ENCODE assay signal across 8 mouse cellular contexts in the genomic region with DNA sequence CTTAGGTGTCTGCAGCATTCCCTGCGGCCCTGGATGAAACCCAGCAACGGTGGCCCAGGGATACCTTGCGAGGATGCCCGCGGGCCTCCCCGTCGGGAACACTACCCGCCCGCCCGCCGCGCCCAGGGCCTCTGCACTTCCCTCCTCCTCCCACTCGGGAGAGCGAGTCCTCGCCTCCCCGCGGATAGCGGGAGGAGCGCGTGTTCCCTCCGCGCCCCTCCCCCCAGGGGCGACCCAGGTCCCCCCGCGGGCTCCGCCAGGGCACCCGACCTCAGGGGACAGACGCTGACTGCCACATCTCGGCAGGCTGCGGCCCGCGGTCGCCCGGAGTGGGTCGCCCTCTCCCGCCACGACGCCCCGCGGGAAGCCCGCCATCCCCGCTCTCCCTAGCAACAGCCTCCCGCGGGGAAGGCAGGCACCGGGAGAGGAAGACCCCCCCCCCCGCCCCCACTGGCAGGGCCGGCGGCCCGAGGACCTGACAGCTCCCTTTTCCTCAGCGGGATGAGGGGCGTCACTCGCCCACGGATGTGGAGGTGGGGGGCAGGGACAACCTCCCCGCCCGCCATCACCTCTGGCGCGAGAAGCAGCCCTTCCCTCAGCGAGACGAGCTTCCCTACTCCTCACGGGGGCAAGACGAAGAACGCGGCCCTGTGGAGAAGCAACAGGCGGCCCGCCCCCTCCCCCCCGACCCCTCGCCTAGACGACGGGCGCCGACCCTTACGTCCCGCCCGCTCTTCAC. TPM values are rescaled to one million over a fixed set of nuclear protein-coding genes. Genes with fewer than 3 reads are reported as not detected.
DNase-seq lines count a peak whose midpoint lies in the region; ATAC-seq and TF ChIP-seq lines count a peak whose summit lies in the region.

No protein-coding gene starts in this region.

- H3K4me2 ChIP-seq in heart, embryonic 11.5 days, result peak overlapping the region; percentile 77
- peak overlapping the region; percentile 93 for H3K4me2 ChIP-seq in liver, postnatal 0 days (ENCODE audit: low read depth, low read length)

- TF ChIP-seq POLR2A in olfactory bulb, adult 2 months (IDR thresholded peaks at IDR 0.05; ENCODE audit: insufficient read depth, low read depth, low read length), result no peak
- no peak for TF ChIP-seq POLR2A in thymus, adult 2 months (IDR thresholded peaks at IDR 0.05; ENCODE audit: control insufficient read depth, extremely low read depth, insufficient read depth, low read length, poor library complexity)

- ATAC-seq in heart, embryonic 11.5 days (replicated peaks; ENCODE audit: insufficient number of reproducible peaks, low FRiP score, low TSS enrichment), result peak; percentile 24
- peak; percentile 41 for ATAC-seq in liver, postnatal 0 days

- DNase-seq in 416B (ENCODE audit: low read depth) (peak; percentile 29), adipocyte (ENCODE audit: low spot score) (peak; percentile 31)
- DNase-seq in embryo, embryonic 11 days, result peak; percentile 75
- peak; percentile 69 for DNase-seq in kidney, postnatal 14 days
- DNase-seq in liver, postnatal 0 days, result peak; percentile 70
- DNase-seq in thymus, adult 2 months, result peak; percentile 59

- no peaks in the 10 kb centered on the region for H3K36me3 ChIP-seq in heart, embryonic 11.5 days (ENCODE audit: control insufficient read depth, insufficient read depth, low read length)
- H3K36me3 ChIP-seq in liver, postnatal 0 days (replicated peaks; ENCODE audit: insufficient read depth, low read length), result 0 out of 2 replicates have a peak, but pooled peaks cover 5% of the 10 kb centered on the region
- no peaks in the 10 kb centered on the region for H3K36me3 ChIP-seq in thymus, adult 2 months (ENCODE audit: control insufficient read depth, insufficient read depth, low read length)

- no peaks in the 10 kb centered on the region for H3K27me3 ChIP-seq in heart, embryonic 11.5 days (ENCODE audit: control insufficient read depth, insufficient read depth, low read length)
- no peaks in the 10 kb centered on the region for H3K27me3 ChIP-seq in liver, postnatal 0 days (ENCODE audit: insufficient read depth, low read length)
- H3K27me3 ChIP-seq in thymus, adult 2 months (ENCODE audit: control insufficient read depth, insufficient read depth, low read length), result no peaks in the 10 kb centered on the region

- TF ChIP-seq EP300 in liver, postnatal 0 days (IDR thresholded peaks at IDR 0.05; ENCODE audit: low read depth), result no peak

- peak overlapping the region; percentile 88 for H3K9ac ChIP-seq in heart, embryonic 11.5 days (ENCODE audit: low read depth, low read length)
- peak overlapping the region; percentile 89 for H3K9ac ChIP-seq in liver, postnatal 0 days (replicated peaks)

- no peak for TF ChIP-seq CTCF in liver, postnatal 0 days (IDR thresholded peaks at IDR 0.05; ENCODE audit: low read depth)
- no peak for TF ChIP-seq CTCF in olfactory bulb, adult 2 months (IDR thresholded peaks at IDR 0.05; ENCODE audit: insufficient read depth, low read depth, low read length)
- peak; percentile 44; the same call in 1 of the 2 replicates for TF ChIP-seq CTCF in thymus, adult 2 months (IDR thresholded peaks at IDR 0.05; ENCODE audit: borderline replicate concordance, control insufficient read depth, extremely low read depth, insufficient read depth, low read length, poor library complexity)

- WGBS in heart, embryonic 11.5 days (ENCODE audit: insufficient replicate concordance), result under 1% methylated on average over 45 of the region's 74 CpGs
- under 1% methylated on average over 40 of the region's 74 CpGs for WGBS in liver, postnatal 0 days (ENCODE audit: insufficient replicate concordance)
- under 1% methylated on average over 72 of the region's 74 CpGs for WGBS in olfactory bulb, adult 2 months
- under 1% methylated on average over 63 of the region's 74 CpGs for WGBS in thymus, adult 2 months

- H3K9me3 ChIP-seq in heart, embryonic 11.5 days (replicated peaks; ENCODE audit: control insufficient read depth, low read length), result no peaks in the 10 kb centered on the region
- H3K9me3 ChIP-seq in liver, postnatal 0 days (ENCODE audit: low read length), result no peaks in the 10 kb centered on the region

- peaks cover 19% of the 10 kb centered on the region for H3K4me1 ChIP-seq in heart, embryonic 11.5 days (ENCODE audit: control insufficient read depth, insufficient read depth, low read length)
- H3K4me1 ChIP-seq in liver, postnatal 0 days (ENCODE audit: insufficient read depth), result peaks cover 31% of the 10 kb centered on the region
- H3K4me1 ChIP-seq in olfactory bulb, adult 2 months (ENCODE audit: control insufficient read depth, insufficient read depth, low read length), result peaks cover 6% of the 10 kb centered on the region
- peaks cover 7% of the 10 kb centered on the region for H3K4me1 ChIP-seq in thymus, adult 2 months (replicated peaks; ENCODE audit: control insufficient read depth, insufficient read depth, low read length)

- H3K27ac ChIP-seq in heart, embryonic 11.5 days (ENCODE audit: low read depth, low read length), result peak overlapping the region; percentile 95
- peak overlapping the region; percentile 94 for H3K27ac ChIP-seq in liver, postnatal 0 days (ENCODE audit: low read depth)
- peak overlapping the region; percentile 61 for H3K27ac ChIP-seq in olfactory bulb, adult 2 months (ENCODE audit: insufficient read depth, low read depth, low read length)
- H3K27ac ChIP-seq in thymus, adult 2 months (ENCODE audit: control insufficient read depth, insufficient read depth, low read length), result peak overlapping the region; percentile 23; the same call in 1 of the 2 replicates

- H3K4me3 ChIP-seq in heart, embryonic 11.5 days (ENCODE audit: low read depth, low read length), result peak overlapping the region; percentile 92
- peak overlapping the region; percentile 96 for H3K4me3 ChIP-seq in liver, postnatal 0 days (ENCODE audit: low read depth, low read length)
- H3K4me3 ChIP-seq in olfactory bulb, adult 2 months (ENCODE audit: insufficient read depth, low read depth, low read length), result peak overlapping the region; percentile 89
- H3K4me3 ChIP-seq in thymus, adult 2 months (ENCODE audit: control insufficient read depth, insufficient read depth, low read length), result peak overlapping the region; percentile 96

RNA-seq across cellular contexts. Expression of a gene that starts 0.6 kb away (rescaled TPM):
- 18.6 and 18.7 TPM in 2 replicates for polyA plus RNA-seq in heart, embryonic 11.5 days (2014; fragmentation: Nextera tagmentation; extraction: Ambion mirVana)
- polyA plus RNA-seq in liver, postnatal 0 days (2015; fragmentation: Nextera tagmentation; extraction: Ambion mirVana), result 3.5 and 3.6 TPM in 2 replicates
- polyA plus RNA-seq in olfactory bulb, adult 2 months (2012; ENCODE audit: insufficient read depth, insufficient read length, low replicate concordance, missing spikeins), result not detected in 2 replicates
- polyA plus RNA-seq in thymus, adult 2 months (2012; rRNA removed), result 45.3 and 58.7 TPM in 2 replicates

RNA-seq across cellular contexts. Expression of a gene that starts 0.6 kb away (rescaled TPM):
- polyA plus RNA-seq in heart, embryonic 11.5 days (2014; fragmentation: Nextera tagmentation; extraction: Ambion mirVana), result 54.9 and 55.4 TPM in 2 replicates
- 23.0 and 25.7 TPM in 2 replicates for polyA plus RNA-seq in liver, postnatal 0 days (2015; fragmentation: Nextera tagmentation; extraction: Ambion mirVana)
- not detected in 2 replicates for polyA plus RNA-seq in olfactory bulb, adult 2 months (2012; ENCODE audit: insufficient read depth, insufficient read length, low replicate concordance, missing spikeins)
- polyA plus RNA-seq in thymus, adult 2 months (2012; rRNA removed), result 17.6 and 19.6 TPM in 2 replicates

RNA-seq across cellular contexts. Expression of a gene that starts 52.2 kb away (rescaled TPM):
- 5.3 and 5.4 TPM in 2 replicates for polyA plus RNA-seq in heart, embryonic 11.5 days (2014; fragmentation: Nextera tagmentation; extraction: Ambion mirVana)
- polyA plus RNA-seq in liver, postnatal 0 days (2015; fragmentation: Nextera tagmentation; extraction: Ambion mirVana), result 0.32 and 0.52 TPM in 2 replicates
- polyA plus RNA-seq in olfactory bulb, adult 2 months (2012; ENCODE audit: insufficient read depth, insufficient read length, low replicate concordance, missing spikeins), result not detected in 2 replicates
- 1.5 and 7.0 TPM in 2 replicates for polyA plus RNA-seq in thymus, adult 2 months (2012; rRNA removed)

Comparison
In these comparisons a context has a peak if more than half of its experiments do, and no peak if none do; other contexts are left out.
1. Peak in every context shown above with its lines: DNase-seq, ATAC-seq, H3K4me3 ChIP-seq and H3K27ac ChIP-seq.
2. H3K27ac ChIP-seq: peak in every context shown above with its lines; median percentile 95 in heart, embryonic 11.5 days; 94 in liver, postnatal 0 days; 61 in olfactory bulb, adult 2 months; 23 in thymus, adult 2 months.
3. RNA of a gene that starts 0.6 kb away (polyA plus RNA-seq): 54.9 to 55.4 TPM in heart, embryonic 11.5 days, 23.0 to 25.7 TPM in liver, postnatal 0 days and 17.6 to 19.6 TPM in thymus, adult 2 months; not detected in olfactory bulb, adult 2 months; every median in the first group is over 10 times any median in the second.